Mouse (Mus musculus) cerebellum, adult 18-20 months (tissue): Measurements from ENCODE around the gene Gm4869.

Experiments
- DNase-seq, 2 experiments: peaks; one replicate each; pipeline ENCODE4 v3.0.0; 2021

Gm4869 gene

DNA sequence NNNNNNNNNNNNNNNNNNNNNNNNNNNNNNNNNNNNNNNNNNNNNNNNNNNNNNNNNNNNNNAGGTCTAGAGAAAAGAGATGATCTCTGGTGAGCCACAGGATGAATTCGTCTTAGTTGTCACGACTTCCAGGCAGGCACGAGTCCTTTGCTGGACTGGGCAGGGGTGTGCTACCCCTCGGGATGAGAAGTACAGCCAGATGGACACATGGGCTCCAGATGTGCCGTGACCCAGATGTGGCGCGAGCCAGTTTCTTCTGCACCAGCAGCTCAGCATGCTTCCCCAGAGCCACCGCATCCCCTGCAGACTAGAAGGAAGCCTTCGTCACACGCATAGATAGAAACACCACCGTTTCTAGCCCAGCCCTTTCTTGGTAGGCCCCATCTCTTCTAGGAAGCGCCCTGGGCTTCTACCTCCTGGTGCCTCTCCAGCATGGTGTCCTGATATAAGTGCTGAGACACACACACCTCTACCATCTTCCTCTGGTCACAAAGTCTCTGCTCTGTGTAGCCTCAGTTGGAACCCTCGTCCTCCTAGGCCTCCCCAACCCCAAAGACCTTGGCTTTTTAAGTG, 92.8 kb downstream of the Gm4869 start:
- no peak for DNase-seq

DNA sequence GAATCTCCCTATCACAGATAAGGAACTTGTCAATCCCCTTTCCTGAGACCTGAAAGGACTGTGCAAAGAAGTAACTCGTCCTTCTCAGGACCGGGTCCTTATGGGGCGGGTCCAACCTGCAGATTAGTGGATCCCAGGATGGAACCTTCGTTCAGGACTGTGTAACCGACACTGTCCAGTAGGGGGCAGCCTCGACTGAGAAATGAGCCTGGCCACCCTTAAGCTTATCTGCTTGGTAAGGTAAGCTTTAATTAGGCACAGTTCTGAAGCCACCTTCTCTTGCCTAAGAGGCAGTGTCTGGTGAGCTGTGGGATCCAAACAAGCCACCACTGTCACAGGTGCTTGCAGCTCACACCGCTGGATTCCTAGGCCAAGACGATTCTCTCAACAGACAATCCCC, 94.7 kb downstream of the Gm4869 start:
- DNase-seq: peak; percentile 65 to 78

DNA sequence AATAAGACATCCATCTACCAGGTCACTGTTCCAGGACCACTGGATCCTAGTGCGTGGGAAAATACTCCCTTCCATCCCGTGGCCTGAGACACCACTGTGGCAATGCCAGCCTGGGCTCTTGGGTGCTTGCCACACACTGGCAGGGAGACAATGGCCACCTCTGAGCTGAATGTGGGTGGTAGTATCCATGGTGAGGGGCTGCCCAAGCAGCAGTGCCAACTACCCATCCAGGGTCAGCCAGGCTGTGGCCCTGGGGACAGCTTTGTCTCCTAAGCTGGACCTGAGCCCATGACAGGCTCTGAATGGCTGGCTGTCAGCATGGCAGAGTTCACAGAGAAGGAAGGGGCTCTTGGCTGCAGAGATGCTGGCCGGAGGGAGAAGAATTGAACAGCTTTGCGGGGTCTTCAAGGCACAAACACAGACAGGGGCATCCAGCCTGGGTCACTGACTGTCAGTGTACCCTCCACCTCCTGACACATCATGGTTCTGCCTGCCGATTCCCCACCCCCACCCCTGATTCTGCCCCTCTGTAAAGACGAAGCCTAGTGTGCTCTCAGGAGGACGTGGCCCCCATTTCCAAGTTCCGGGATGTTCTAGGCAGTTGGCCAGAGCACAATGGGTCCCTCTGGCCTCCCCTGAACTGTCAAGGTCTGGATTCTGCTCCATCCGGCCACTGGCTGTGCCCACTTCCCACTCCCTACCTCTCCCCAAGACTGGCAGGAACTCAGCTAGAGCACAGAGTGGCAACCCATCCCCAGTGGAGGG, 97.5 kb downstream of the Gm4869 start:
- peak; percentile 33 to 34 for DNase-seq
